Mouse (Mus musculus): ENCODE results near the gene Unc5b. TPM values are rescaled to one million over a fixed set of nuclear protein-coding genes. Genes with fewer than 3 reads are reported as not detected.
"Not testable (repeated sequence)": the region's sequence is repeated elsewhere in the genome, so short reads cannot be mapped to it uniquely, and the experiment has no call there.

Unc5b gene
- polyA plus RNA-seq, 1 experiment from 2014 or later: 11.8 TPM

DNA sequence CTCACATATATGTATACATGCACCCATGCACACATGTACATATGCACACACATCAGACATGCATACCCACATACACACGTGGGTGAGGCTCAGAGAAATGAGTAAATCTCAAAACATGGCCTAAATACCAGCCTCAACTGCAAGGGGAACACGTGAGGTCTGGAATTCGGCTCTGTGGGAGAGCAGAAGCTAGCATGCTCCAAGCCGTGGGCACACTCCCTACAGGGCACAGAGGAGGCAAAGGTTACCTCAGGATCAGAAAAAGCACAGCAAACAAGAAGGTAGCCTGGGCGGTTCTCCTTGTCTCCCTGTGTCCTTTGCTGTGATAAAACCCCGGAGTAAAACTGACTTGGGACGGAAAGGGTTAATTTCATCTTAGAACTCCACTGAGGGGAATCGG, 77.4 kb downstream of the Unc5b start:
- peaks cover 22% of the 10 kb centered on the region for H3K4me1 ChIP-seq
- 81% methylated on average over 8 of the region's 8 CpGs for WGBS
- H3K27me3 ChIP-seq (ENCODE audit: low read depth, poor library complexity, severe bottlenecking): no peaks in the 10 kb centered on the region
- no peaks in the 10 kb centered on the region for H3K9me3 ChIP-seq (replicated peaks)
- H3K4me3 ChIP-seq: no peak overlapping the region
- no peaks in the 10 kb centered on the region for H3K36me3 ChIP-seq
- no peak overlapping the region for H3K27ac ChIP-seq
- no peak for DNase-seq (ENCODE audit: low spot score)

DNA sequence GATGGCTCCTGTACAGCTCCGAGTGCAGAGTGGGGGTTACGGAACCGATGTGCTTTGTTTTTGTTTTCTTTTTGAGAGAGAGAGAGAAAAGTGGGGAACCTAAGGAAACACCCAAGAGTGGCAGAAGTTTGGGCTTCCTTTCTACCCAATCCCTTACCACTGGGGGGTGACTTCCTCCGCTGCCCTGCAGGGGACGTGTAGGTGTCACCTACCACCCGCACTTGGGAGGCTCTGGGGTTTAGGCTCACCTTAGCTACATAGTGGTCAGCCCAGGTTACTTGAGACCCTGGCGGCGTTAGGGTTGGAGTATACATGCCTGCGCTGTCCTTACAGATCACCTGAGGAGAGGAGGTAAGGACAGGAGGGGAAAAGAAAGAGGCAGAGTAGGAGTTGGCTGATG, 78.1 kb downstream of the Unc5b start:
- Histone ChIP-seq H3K27ac (peak overlapping the region; percentile 89), H3K27me3 (ENCODE audit: low read depth, poor library complexity, severe bottlenecking) (no peaks in the 10 kb centered on the region), H3K36me3 (no peaks in the 10 kb centered on the region), H3K4me1 (peaks cover 22% of the 10 kb centered on the region), H3K4me3 (peak overlapping the region; percentile 69; the same call in 1 of the 2 replicates), H3K9me3 (replicated peaks) (no peaks in the 10 kb centered on the region)
- 67% methylated on average over 9 of the region's 9 CpGs for WGBS
- DNase-seq (ENCODE audit: low spot score): no peak

DNA sequence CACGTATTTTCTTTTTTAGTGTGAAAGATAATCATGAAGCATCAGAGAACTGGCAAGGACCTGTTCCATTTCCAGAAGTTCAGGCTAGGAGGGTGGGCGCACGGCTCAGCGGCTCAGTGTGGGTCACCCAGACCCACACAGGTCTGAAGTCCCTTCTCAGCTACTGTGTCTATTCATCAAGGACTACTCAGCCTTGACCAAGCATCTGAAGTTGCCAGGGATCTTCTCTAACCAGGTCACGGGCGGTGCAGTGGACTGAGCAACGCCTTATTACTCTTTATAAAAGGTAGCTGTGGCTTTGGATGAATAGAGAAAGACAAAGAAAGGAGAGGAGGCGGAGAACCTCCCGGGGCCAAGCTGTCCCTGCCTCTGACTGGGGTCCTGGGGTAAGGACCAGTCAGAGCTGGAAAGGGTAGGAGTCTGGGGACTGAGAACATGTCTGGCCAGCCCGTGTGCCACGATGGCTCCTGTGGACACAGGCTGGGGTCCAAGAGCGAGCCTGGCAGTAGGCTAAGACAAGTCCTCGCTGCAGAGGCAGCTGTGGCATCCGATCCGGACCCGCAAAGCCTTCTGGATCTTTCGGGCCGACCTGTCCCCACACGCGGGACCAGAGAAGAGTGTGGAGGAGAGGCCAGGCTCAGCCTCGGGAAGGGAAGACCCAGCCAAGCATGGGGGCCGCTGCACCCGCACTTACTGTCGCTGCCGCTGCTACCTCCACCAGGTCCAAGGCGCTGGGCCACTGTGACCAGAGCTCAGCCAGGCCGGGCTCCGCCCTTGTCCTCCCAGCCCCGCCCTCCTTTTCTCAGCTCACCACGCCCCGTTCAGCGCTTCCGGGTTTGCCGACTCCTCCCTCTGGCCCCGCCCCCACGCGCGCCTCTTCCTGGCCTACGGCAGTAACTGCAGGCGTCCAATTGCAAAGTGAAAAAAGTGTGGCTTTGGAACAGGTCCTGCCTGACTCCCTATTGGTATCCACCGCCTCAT, 79.1 kb downstream of the Unc5b start, which contains the start of gene Slc29a3:
Gene Slc29a3 (minus strand): TSS at position 755 of the 981 bp plus-strand sequence.
- DNase-seq (ENCODE audit: low spot score): peak; percentile 100
- no peaks in the 10 kb centered on the region for H3K36me3 ChIP-seq
- peak within 1 kb of the TSS; percentile 69 for H3K4me3 ChIP-seq
- H3K27me3 ChIP-seq (ENCODE audit: low read depth, poor library complexity, severe bottlenecking): 0 out of 2 replicates have a peak, but pooled peaks cover 3% of the 10 kb centered on the region
- H3K9me3 ChIP-seq (replicated peaks): no peaks in the 10 kb centered on the region
- WGBS: 13% methylated on average over 41 of the region's 41 CpGs
- peak within 1 kb of the TSS; percentile 89 for H3K27ac ChIP-seq
- H3K4me1 ChIP-seq: peaks cover 27% of the 10 kb centered on the region

DNA sequence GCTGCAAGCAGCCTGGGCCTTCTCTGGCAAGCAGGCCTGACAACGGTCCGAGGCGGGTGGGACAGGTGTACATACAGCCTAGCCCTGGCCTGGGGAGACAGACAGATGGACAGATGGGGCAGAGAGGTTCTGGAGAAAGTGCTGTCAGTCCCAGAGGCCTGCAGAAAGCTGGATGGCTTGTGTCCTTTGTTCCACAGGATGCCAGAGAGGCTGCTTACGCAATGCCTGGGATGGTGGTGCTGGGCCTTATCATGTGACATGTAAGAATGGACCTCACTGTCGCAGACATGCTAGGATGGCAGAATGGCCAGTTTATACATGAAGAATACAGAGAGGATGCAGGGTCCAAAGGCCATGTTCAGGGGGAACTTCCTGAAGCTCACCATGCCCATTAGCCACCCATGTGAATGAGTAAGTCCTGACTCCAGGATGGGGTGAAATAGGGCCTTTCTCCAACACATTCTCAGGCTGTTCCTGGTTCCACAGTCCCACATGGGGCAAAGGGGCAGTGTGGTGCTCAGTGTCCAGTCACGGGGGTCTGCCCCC, 83.6 kb downstream of the Unc5b start:
- no peak for DNase-seq (ENCODE audit: low spot score)
- Histone ChIP-seq H3K4me3 (no peak overlapping the region), H3K27ac (0 out of 2 replicates have a peak overlapping the region, but pooled peaks have one; percentile 20), H3K36me3 (no peaks in the 10 kb centered on the region), H3K27me3 (ENCODE audit: low read depth, poor library complexity, severe bottlenecking) (0 out of 2 replicates have a peak, but pooled peaks cover 6% of the 10 kb centered on the region), H3K9me3 (replicated peaks) (no peaks in the 10 kb centered on the region), H3K4me1 (peaks cover 27% of the 10 kb centered on the region)
- 81% methylated on average over 6 of the region's 6 CpGs for WGBS

DNA sequence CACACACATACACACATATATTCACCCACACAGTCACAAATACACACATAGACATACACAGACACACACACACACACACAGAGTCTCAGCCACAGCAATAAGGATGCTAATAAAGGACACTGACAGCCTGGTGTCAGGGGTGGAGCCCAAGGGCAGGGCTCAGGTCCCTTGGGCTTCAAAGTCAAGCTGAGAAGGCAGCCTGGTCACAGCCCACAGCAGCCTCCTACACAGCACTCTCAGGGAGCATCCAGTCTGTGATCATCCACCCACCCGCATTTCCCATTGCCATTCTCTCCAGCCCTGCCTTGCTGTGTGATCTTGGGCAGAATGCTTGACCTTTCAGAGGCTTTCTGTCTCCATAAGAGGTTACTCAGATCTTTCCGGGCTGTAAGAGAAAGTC, 84.9 kb downstream of the Unc5b start:
- 75% methylated on average over 2 of the region's 2 CpGs for WGBS
- DNase-seq (ENCODE audit: low spot score): no peak
- Histone ChIP-seq H3K9me3 (replicated peaks) (no peaks in the 10 kb centered on the region), H3K4me3 (no peak overlapping the region), H3K4me1 (peaks cover 16% of the 10 kb centered on the region), H3K27ac (no peak overlapping the region), H3K27me3 (ENCODE audit: low read depth, poor library complexity, severe bottlenecking) (0 out of 2 replicates have a peak, but pooled peaks cover 6% of the 10 kb centered on the region), H3K36me3 (0 out of 2 replicates have a peak, but pooled peaks cover 2% of the 10 kb centered on the region)

DNA sequence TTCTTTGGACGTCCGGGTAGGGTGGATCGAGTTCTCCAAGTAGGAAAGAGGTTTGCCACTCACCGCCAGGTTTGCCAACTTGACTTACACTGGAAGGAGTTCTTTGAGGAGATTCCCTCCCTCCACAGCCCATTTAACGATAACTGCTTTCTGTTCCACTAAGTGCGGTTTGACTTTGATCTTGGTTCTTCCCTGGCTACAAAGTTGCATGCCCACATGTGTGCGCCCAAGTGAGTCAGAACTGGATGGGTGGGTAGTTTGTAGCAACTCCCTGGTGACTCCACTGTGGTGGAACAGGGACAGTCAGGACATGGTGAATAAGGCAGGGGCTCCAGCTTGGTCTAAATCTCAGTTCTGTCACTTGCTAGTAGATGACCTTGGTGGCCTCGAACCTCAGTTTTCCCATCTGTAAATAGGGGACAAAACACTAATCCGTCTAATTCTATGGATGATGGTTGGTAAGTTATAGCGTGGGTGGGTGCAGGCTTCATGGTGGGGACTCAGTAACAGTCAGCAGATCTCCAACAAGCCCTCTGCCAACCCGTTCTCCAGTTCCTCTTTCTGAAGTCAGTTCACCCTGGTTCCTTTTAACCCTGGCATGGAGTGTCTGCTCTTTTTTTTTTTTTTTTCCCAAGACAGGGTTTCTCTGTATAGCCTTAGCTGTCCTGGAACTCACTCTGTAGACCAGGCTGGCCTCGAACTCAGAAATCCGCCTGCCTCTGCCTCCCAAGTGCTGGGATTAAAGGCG, 86.7 kb downstream of the Unc5b start:
- Histone ChIP-seq H3K4me1 (peaks cover 12% of the 10 kb centered on the region), H3K36me3 (0 out of 2 replicates have a peak, but pooled peaks cover 2% of the 10 kb centered on the region), H3K9me3 (replicated peaks) (no peaks in the 10 kb centered on the region), H3K27ac (no peak overlapping the region), H3K4me3 (no peak overlapping the region), H3K27me3 (ENCODE audit: low read depth, poor library complexity, severe bottlenecking) (0 out of 2 replicates have a peak, but pooled peaks cover 6% of the 10 kb centered on the region)
- 92% methylated on average over 14 of the region's 14 CpGs for WGBS
- DNase-seq (ENCODE audit: low spot score): no peak

DNA sequence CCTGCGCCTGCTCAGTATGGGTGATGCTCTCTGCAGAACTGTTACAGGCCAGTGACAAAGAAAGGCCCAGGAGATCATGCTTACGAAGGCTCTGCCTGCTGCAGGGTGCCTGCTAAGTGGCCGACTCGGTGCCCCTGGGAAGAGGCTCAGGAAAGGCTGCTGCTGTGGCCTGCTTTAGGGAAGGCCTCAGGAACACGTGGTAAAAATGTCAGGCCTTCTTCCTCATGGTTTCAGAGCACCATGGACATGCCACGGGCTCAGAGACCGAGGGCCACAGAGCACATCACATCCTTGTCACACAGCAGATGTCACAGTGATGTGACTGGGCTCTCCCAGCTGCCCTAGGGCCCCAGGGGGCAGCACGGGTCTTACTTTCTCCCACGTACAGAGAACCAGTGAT, 87.7 kb downstream of the Unc5b start:
- H3K9me3 ChIP-seq (replicated peaks): no peaks in the 10 kb centered on the region
- H3K27me3 ChIP-seq (ENCODE audit: low read depth, poor library complexity, severe bottlenecking): 0 out of 2 replicates have a peak, but pooled peaks cover 6% of the 10 kb centered on the region
- H3K27ac ChIP-seq: no peak overlapping the region
- H3K36me3 ChIP-seq: 0 out of 2 replicates have a peak, but pooled peaks cover 2% of the 10 kb centered on the region
- WGBS: 66% methylated on average over 9 of the region's 9 CpGs
- peaks cover 15% of the 10 kb centered on the region for H3K4me1 ChIP-seq
- no peak overlapping the region for H3K4me3 ChIP-seq
- DNase-seq (ENCODE audit: low spot score): no peak

DNA sequence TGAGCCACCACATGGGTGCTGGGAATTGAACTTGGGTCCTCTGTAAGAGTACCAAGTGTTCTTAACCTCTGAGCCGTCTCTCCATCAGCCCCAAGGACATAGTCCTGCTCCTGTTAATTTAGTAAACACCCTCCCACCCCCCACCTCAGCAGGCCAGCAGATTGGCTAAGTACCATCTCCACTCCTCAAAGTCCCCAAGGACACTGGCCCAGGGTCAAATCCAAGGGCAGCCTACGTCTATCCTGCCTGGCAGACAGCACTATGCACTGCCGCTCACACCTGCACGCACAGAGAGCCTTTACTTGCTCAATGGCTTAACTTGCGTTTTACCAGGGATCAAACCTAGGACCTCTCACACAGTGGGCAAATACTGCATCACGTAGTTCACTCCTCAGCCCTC, 88.4 kb downstream of the Unc5b start:
- Histone ChIP-seq H3K4me1 (peaks cover 18% of the 10 kb centered on the region), H3K36me3 (0 out of 2 replicates have a peak, but pooled peaks cover 2% of the 10 kb centered on the region), H3K27me3 (ENCODE audit: low read depth, poor library complexity, severe bottlenecking) (0 out of 2 replicates have a peak, but pooled peaks cover 6% of the 10 kb centered on the region), H3K27ac (no peak overlapping the region), H3K4me3 (no peak overlapping the region), H3K9me3 (replicated peaks) (no peaks in the 10 kb centered on the region)
- WGBS: 84% methylated on average over 6 of the region's 6 CpGs
- no peak for DNase-seq (ENCODE audit: low spot score)

DNA sequence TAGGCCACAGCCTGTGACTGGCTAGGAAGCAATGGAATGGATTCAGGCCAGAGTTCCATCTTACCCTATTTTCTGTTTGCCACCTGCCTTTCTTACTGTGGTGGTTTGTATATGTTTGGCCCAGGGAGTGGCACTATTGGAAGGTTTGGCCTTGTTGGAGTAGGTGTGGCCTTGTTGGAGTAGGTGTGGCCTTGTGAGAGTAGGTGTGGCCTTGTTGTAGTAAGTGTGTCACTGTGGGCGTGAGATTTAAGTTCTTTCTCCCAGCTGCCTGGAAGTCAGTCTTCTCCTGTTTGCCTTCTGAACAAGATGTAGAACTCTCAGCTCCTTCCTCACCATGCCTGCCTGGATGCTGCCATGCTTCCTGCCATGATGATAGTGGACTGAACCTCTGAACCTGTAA, 89.1 kb downstream of the Unc5b start:
- not testable (repeated sequence) for H3K27me3 ChIP-seq (ENCODE audit: low read depth, poor library complexity, severe bottlenecking); DNase-seq (ENCODE audit: low spot score)
- 74% methylated on average over 1 of the region's 1 CpGs for WGBS

DNA sequence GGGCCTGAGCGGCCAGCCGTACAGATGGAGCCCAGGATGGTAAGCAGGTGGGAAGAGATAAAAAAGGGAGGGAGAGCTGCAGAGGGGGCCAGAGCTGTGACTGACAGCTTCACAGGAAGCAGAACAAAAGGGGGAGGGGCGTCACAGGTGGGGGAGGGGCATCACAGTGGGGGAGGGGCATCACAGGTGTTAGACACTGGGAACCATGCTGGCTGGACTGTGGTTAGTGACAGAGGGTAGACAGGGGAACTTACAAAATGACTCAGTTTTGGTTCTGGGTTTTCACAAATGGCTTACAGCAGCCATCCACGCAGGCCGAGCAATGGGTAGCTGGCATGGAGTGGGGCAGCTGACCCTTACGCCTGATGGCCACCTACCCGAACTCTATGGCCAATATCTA, 89.9 kb downstream of the Unc5b start:
- Histone ChIP-seq H3K27me3 (ENCODE audit: low read depth, poor library complexity, severe bottlenecking) (no peaks in the 10 kb centered on the region), H3K9me3 (replicated peaks) (no peaks in the 10 kb centered on the region), H3K27ac (no peak overlapping the region), H3K4me1 (peaks cover 6% of the 10 kb centered on the region), H3K36me3 (0 out of 2 replicates have a peak, but pooled peaks cover 2% of the 10 kb centered on the region), H3K4me3 (no peak overlapping the region)
- DNase-seq (ENCODE audit: low spot score): no peak
- 89% methylated on average over 7 of the region's 7 CpGs for WGBS

More for the DNA sequence above, 89.1 kb downstream of the Unc5b start:
- not testable (repeated sequence) for H3K36me3 ChIP-seq; H3K27ac ChIP-seq; H3K9me3 ChIP-seq (replicated peaks); H3K4me3 ChIP-seq
- H3K4me1 ChIP-seq: peaks cover 13% of the 10 kb centered on the region

DNA sequence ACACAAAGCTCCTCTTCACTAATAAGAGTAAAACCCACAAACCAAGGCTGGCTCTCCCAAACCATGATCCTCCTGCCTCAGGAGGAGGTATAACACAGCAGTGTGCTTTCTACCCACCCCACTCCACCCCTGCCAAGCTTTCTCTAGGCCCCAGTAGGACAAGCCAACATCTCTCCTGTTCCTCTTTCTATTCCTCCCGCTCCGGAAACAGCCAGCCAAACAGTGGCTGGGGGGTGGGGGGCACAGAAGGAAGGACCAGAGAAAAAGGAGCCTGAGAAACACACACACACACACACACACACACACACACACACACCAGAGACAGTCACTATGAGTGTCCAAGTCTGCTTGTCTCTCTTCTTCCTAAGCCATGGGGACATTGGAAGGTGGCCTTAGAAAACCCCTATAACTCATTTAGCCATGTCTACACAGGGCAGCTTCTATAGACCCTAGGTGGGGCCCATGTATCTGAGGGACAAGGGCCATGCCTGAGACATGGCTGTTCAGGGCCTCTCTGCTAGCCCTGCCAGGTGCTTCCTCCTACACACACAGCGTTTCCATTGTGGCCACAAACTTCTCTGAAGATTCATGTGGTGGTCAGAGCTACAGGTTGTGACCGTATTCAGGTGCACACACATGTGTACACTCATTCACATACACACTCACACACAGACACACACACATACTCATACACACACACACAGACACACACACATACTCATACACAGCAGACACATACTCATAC, 91.6 kb downstream of the Unc5b start:
- Histone ChIP-seq H3K27me3 (ENCODE audit: low read depth, poor library complexity, severe bottlenecking) (no peaks in the 10 kb centered on the region), H3K4me3 (no peak overlapping the region), H3K27ac (no peak overlapping the region), H3K36me3 (0 out of 2 replicates have a peak, but pooled peaks cover 2% of the 10 kb centered on the region), H3K9me3 (replicated peaks) (no peaks in the 10 kb centered on the region), H3K4me1 (peaks cover 6% of the 10 kb centered on the region)
- DNase-seq (ENCODE audit: low spot score): no peak
- WGBS: 95% methylated on average over 4 of the region's 4 CpGs

All from limb, embryonic 10.5 days (tissue).